11 mouse cellular contexts compared by ENCODE assay signal in genomic region chr19:18615680-18616240, GRCm38 (mm10). TPM values are rescaled to one million over a fixed set of nuclear protein-coding genes. Genes with fewer than 3 reads are reported as not detected.
DNase-seq lines count a peak whose midpoint lies in the region; ATAC-seq and TF ChIP-seq lines count a peak whose summit lies in the region.
"Had no signal": no experiment of that assay in that cellular context is flagged by ENCODE, and none has a peak within 500 bp of the region (broad histone marks: within the 10 kb centered on the region; RNA-seq: fewer than 3 reads in every experiment).

No protein-coding gene starts in this region.

- H3K4me2 ChIP-seq in lung, embryonic 16.5 days (ENCODE audit: low read depth, low read length): 0 out of 2 replicates have a peak overlapping the region, but pooled peaks have one; percentile 2
- H3K4me2 ChIP-seq: limb, embryonic 12.5 days had no signal

- ATAC-seq in lung, embryonic 16.5 days (ENCODE audit: low read depth): no peak

- WGBS in heart, embryonic 10.5 days: 66% methylated on average over 9 of the region's 9 CpGs
- WGBS in lung, embryonic 16.5 days: 60% methylated on average over 9 of the region's 9 CpGs

- DNase-seq in heart, adult 8-10 months (ENCODE audit: low spot score): peak; percentile 58
- DNase-seq in heart, embryonic 10.5 days (ENCODE audit: low spot score): no peak
- DNase-seq in lung, postnatal 4 days: no peak
- peak; percentile 58 for DNase-seq in naive thymus-derived CD4-positive, alpha-beta T cell, adult 2 months (ENCODE audit: low read depth)
- no peak for DNase-seq in frontal cortex, postnatal 14 days (ENCODE audit: low spot score in 2 of 2)
- no peak for DNase-seq in urinary bladder, postnatal 14 days (ENCODE audit: low spot score)
- DNase-seq: cerebellum, adult 11 months had no signal

- H3K27me3 ChIP-seq in heart, embryonic 10.5 days (ENCODE audit: insufficient read depth, poor library complexity, severe bottlenecking): no peaks in the 10 kb centered on the region
- H3K27me3 ChIP-seq in lung, embryonic 16.5 days (ENCODE audit: control insufficient read depth, insufficient read depth, low read depth, low read length): no peaks in the 10 kb centered on the region
- H3K27me3 ChIP-seq: limb, embryonic 12.5 days had no signal

- TF ChIP-seq POLR2A in embryonic fibroblast, embryonic 13.5 days (IDR thresholded peaks at IDR 0.05; ENCODE audit: low read depth, low read length): no peak

- H3K9me3 ChIP-seq in heart, embryonic 10.5 days: no peaks in the 10 kb centered on the region
- H3K9me3 ChIP-seq in lung, embryonic 16.5 days (ENCODE audit: control insufficient read depth, low read length): no peaks in the 10 kb centered on the region
- H3K9me3 ChIP-seq: limb, embryonic 12.5 days had no signal

- TF ChIP-seq CTCF in embryonic fibroblast, embryonic 13.5 days (IDR thresholded peaks at IDR 0.05; ENCODE audit: borderline replicate concordance, insufficient read depth, low read length): no peak

- no peak overlapping the region for H3K27ac ChIP-seq in heart, embryonic 10.5 days
- H3K27ac ChIP-seq in lung, embryonic 16.5 days (ENCODE audit: low read length): peak overlapping the region; percentile 51
- H3K27ac ChIP-seq in embryonic fibroblast, embryonic 13.5 days (ENCODE audit: insufficient read depth, low read length): peak overlapping the region; percentile 61
- H3K27ac ChIP-seq: limb, embryonic 12.5 days had no signal

- no peaks in the 10 kb centered on the region for H3K36me3 ChIP-seq in heart, embryonic 10.5 days
- H3K36me3 ChIP-seq in lung, embryonic 16.5 days (ENCODE audit: control insufficient read depth, insufficient read depth, low read length): no peaks in the 10 kb centered on the region
- H3K36me3 ChIP-seq: limb, embryonic 12.5 days had no signal

- H3K4me1 ChIP-seq in heart, embryonic 10.5 days: no peaks in the 10 kb centered on the region; the same call in 1 of the 2 replicates
- peaks cover 11% of the 10 kb centered on the region for H3K4me1 ChIP-seq in lung, embryonic 16.5 days (replicated peaks; ENCODE audit: control insufficient read depth, insufficient read depth, low read length)
- no peaks in the 10 kb centered on the region; the same call in 1 of the 2 replicates for H3K4me1 ChIP-seq in embryonic fibroblast, embryonic 13.5 days (ENCODE audit: control insufficient read depth, insufficient read depth, low read length)

- no peak overlapping the region for H3K9ac ChIP-seq in lung, embryonic 16.5 days (ENCODE audit: low read length)
- H3K9ac ChIP-seq: limb, embryonic 12.5 days had no signal

- H3K4me3 ChIP-seq in heart, embryonic 10.5 days: no peak overlapping the region
- H3K4me3 ChIP-seq in lung, embryonic 16.5 days (ENCODE audit: low read length): no peak overlapping the region
- no peak overlapping the region for H3K4me3 ChIP-seq in embryonic fibroblast, embryonic 13.5 days (ENCODE audit: insufficient read depth, low read length)
- H3K4me3 ChIP-seq: limb, embryonic 12.5 days; myocyte had no signal

RNA-seq across cellular contexts. Expression of gene Ostf1, which starts 15.9 kb away (rescaled TPM):
- total RNA-seq in heart, adult 8-10 months (2022): 10 to 100 TPM; 30.6 to 37.0 (median 33.3) TPM
- polyA plus RNA-seq in heart, embryonic 10.5 days (2016; fragmentation: Nextera tagmentation; extraction: Ambion mirVana): 58.0 and 62.4 TPM in 2 replicates
- 111 and 122 TPM in 2 replicates for polyA plus RNA-seq in lung, embryonic 16.5 days (2015; fragmentation: Nextera tagmentation; extraction: Ambion mirVana)
- 106 and 109 TPM in 2 replicates for polyA plus RNA-seq in embryonic fibroblast, embryonic 13.5 days (2011; ENCODE audit: insufficient read length, low read depth, missing spikeins)

RNA-seq across cellular contexts. Expression of gene Nmrk1, which starts 16.0 kb away (rescaled TPM):
- 1 to 10 TPM; 2.7 to 4.6 (median 3.7) TPM for total RNA-seq in heart, adult 8-10 months (2022)
- polyA plus RNA-seq in heart, embryonic 10.5 days (2016; fragmentation: Nextera tagmentation; extraction: Ambion mirVana): 6.0 and 6.7 TPM in 2 replicates
- 11.1 and 13.5 TPM in 2 replicates for polyA plus RNA-seq in lung, embryonic 16.5 days (2015; fragmentation: Nextera tagmentation; extraction: Ambion mirVana)
- 11.4 and 17.5 TPM in 2 replicates for polyA plus RNA-seq in embryonic fibroblast, embryonic 13.5 days (2011; ENCODE audit: insufficient read length, low read depth, missing spikeins)

RNA-seq across cellular contexts. Expression of gene Carnmt1, which starts 54.8 kb away (rescaled TPM):
- total RNA-seq in heart, adult 8-10 months (2022): 10 to 100 TPM; 32.4 to 40.6 (median 35.7) TPM
- polyA plus RNA-seq in heart, embryonic 10.5 days (2016; fragmentation: Nextera tagmentation; extraction: Ambion mirVana): 24.4 and 33.3 TPM in 2 replicates
- polyA plus RNA-seq in lung, embryonic 16.5 days (2015; fragmentation: Nextera tagmentation; extraction: Ambion mirVana): 21.5 and 22.0 TPM in 2 replicates
- polyA plus RNA-seq in embryonic fibroblast, embryonic 13.5 days (2011; ENCODE audit: insufficient read length, low read depth, missing spikeins): 10.5 and 21.5 TPM in 2 replicates

Comparison
In these comparisons a context has a peak if more than half of its experiments do, and no peak if none do; other contexts are left out.
1. DNase-seq: peak in heart, adult 8-10 months (single experiment) and naive thymus-derived CD4-positive, alpha-beta T cell, adult 2 months (single experiment); none in heart, embryonic 10.5 days (single experiment), lung, postnatal 4 days (0 of 2), frontal cortex, postnatal 14 days (0 of 2) and urinary bladder, postnatal 14 days (single experiment).